Mouse (Mus musculus) E14TG2a.4 (cell line): ENCODE measurements around the gene Tbc1d1.

Source experiments
- H3K27me3 ChIP-seq: 2 replicates; pipeline ENCODE4 v1.6.1; 2014; ENCODE audit warnings: low read length, control low read depth; ENCODE audit not compliant: insufficient read depth
- H3K36me3 ChIP-seq: 2 replicates; pipeline ENCODE4 v1.6.1; 2014; ENCODE audit warnings: low read length, control low read depth; ENCODE audit not compliant: insufficient read depth
- H3K4me1 ChIP-seq: replicated peaks from 2 replicates; pipeline ENCODE4 v1.6.1; 2014; ENCODE audit warnings: low read depth, low read length, control low read depth
- H3K4me3 ChIP-seq: replicated peaks from 2 replicates; pipeline ENCODE4 v1.5.1; 2014; ENCODE audit warnings: mild to moderate bottlenecking, low read length
- H3K9me3 ChIP-seq: 2 replicates; pipeline ENCODE4 v1.6.1; 2014; ENCODE audit warnings: low read length, control low read depth
- CTCF ChIP-seq: conservative IDR thresholded peaks from 2 replicates; pipeline ENCODE4 v1.5.1; 2014; ENCODE audit warnings: low read length
- NANOG ChIP-seq: IDR thresholded peaks from 2 replicates; pipeline ENCODE4 v1.6.1; 2014; ENCODE audit warnings: borderline replicate concordance, low read length, mixed read lengths
- POU5F1 ChIP-seq: IDR thresholded peaks from 2 replicates; pipeline ENCODE4 v1.6.1; 2014; ENCODE audit warnings: low read length, borderline replicate concordance

The Tbc1d1 gene

GRCm38 (mm10) chr5:64277646-64278191, 121.6 kb downstream of the Tbc1d1 start:
- Histone ChIP-seq H3K9me3 (peaks cover 6% of the 10 kb centered on the region), H3K36me3 (peaks cover 73% of the 10 kb centered on the region), H3K4me1 (peaks cover 21% of the 10 kb centered on the region), H3K4me3 (no peak overlapping the region), H3K27me3 (no peaks in the 10 kb centered on the region)
- TF ChIP-seq CTCF, result no peak
- no peak for TF ChIP-seq POU5F1
- TF ChIP-seq NANOG, result no peak

- Histone ChIP-seq H3K27me3 (no peaks in the 10 kb centered on the region), H3K4me3 (no peak overlapping the region), H3K4me1 (peaks cover 11% of the 10 kb centered on the region), H3K36me3 (peaks cover 83% of the 10 kb centered on the region), H3K9me3 (peaks cover 18% of the 10 kb centered on the region)
- TF ChIP-seq POU5F1, result no peak
These were observed 123.6 kb downstream of the Tbc1d1 start for GRCm38 (mm10) chr5:64279668-64280067.

GRCm38 (mm10) chr5:64280191-64280590, 124.1 kb downstream of the Tbc1d1 start:
- H3K9me3 ChIP-seq, result peaks cover 18% of the 10 kb centered on the region
- TF ChIP-seq NANOG (no peak), POU5F1 (no peak), CTCF (no peak)
- peaks cover 7% of the 10 kb centered on the region for H3K4me1 ChIP-seq
- no peak overlapping the region for H3K4me3 ChIP-seq
- H3K27me3 ChIP-seq, result no peaks in the 10 kb centered on the region
- H3K36me3 ChIP-seq, result peaks cover 83% of the 10 kb centered on the region

GRCm38 (mm10) chr5:64280613-64281012, 124.5 kb downstream of the Tbc1d1 start:
- Histone ChIP-seq H3K4me1 (peaks cover 3% of the 10 kb centered on the region), H3K4me3 (no peak overlapping the region), H3K9me3 (peaks cover 18% of the 10 kb centered on the region), H3K36me3 (peaks cover 87% of the 10 kb centered on the region), H3K27me3 (no peaks in the 10 kb centered on the region)
- no peak for TF ChIP-seq POU5F1
- no peak for TF ChIP-seq NANOG
- no peak for TF ChIP-seq CTCF

GRCm38 (mm10) chr5:64281674-64282073, 125.6 kb downstream of the Tbc1d1 start:
- Histone ChIP-seq H3K9me3 (peaks cover 18% of the 10 kb centered on the region), H3K36me3 (peaks cover 90% of the 10 kb centered on the region), H3K4me1 (no peaks in the 10 kb centered on the region), H3K4me3 (no peak overlapping the region), H3K27me3 (no peaks in the 10 kb centered on the region)
- TF ChIP-seq CTCF (no peak), NANOG (no peak), POU5F1 (no peak)

- TF ChIP-seq NANOG (no peak), POU5F1 (no peak), CTCF (no peak)
These were observed 126.5 kb downstream of the Tbc1d1 start for GRCm38 (mm10) chr5:64282594-64282993.

GRCm38 (mm10) chr5:64285289-64285688, 129.2 kb downstream of the Tbc1d1 start:
- H3K27me3 ChIP-seq, result no peaks in the 10 kb centered on the region
- no peak for TF ChIP-seq CTCF
- no peak for TF ChIP-seq POU5F1
- no peak for TF ChIP-seq NANOG
- H3K4me3 ChIP-seq, result no peak overlapping the region
- H3K36me3 ChIP-seq, result peaks cover 83% of the 10 kb centered on the region
- H3K9me3 ChIP-seq, result peaks cover 18% of the 10 kb centered on the region
- peaks cover 4% of the 10 kb centered on the region for H3K4me1 ChIP-seq

More at GRCm38 (mm10) chr5:64282594-64282993, 126.5 kb downstream of the Tbc1d1 start:
- H3K4me3 ChIP-seq, result no peak overlapping the region
- no peaks in the 10 kb centered on the region; the same call in 1 of the 2 replicates for H3K4me1 ChIP-seq
- H3K9me3 ChIP-seq, result peaks cover 18% of the 10 kb centered on the region
- H3K36me3 ChIP-seq, result peaks cover 92% of the 10 kb centered on the region
- H3K27me3 ChIP-seq, result no peaks in the 10 kb centered on the region

- TF ChIP-seq POU5F1 (no peak), CTCF (no peak), NANOG (no peak)
- peaks cover 4% of the 10 kb centered on the region for H3K4me1 ChIP-seq
- H3K27me3 ChIP-seq, result no peaks in the 10 kb centered on the region
- H3K36me3 ChIP-seq, result peaks cover 78% of the 10 kb centered on the region
- H3K9me3 ChIP-seq, result peaks cover 18% of the 10 kb centered on the region
- H3K4me3 ChIP-seq, result no peak overlapping the region
These were observed 129.7 kb downstream of the Tbc1d1 start for GRCm38 (mm10) chr5:64285851-64286250.

GRCm38 (mm10) chr5:64287287-64287686, 131.2 kb downstream of the Tbc1d1 start:
- H3K9me3 ChIP-seq, result peaks cover 17% of the 10 kb centered on the region
- peaks cover 66% of the 10 kb centered on the region for H3K36me3 ChIP-seq
- TF ChIP-seq NANOG (no peak), CTCF (no peak), POU5F1 (no peak)
- H3K4me3 ChIP-seq, result no peak overlapping the region
- H3K4me1 ChIP-seq, result peaks cover 4% of the 10 kb centered on the region
- no peaks in the 10 kb centered on the region for H3K27me3 ChIP-seq
